ENCODE assay signal across 20 mouse cellular contexts in the genomic region with DNA sequence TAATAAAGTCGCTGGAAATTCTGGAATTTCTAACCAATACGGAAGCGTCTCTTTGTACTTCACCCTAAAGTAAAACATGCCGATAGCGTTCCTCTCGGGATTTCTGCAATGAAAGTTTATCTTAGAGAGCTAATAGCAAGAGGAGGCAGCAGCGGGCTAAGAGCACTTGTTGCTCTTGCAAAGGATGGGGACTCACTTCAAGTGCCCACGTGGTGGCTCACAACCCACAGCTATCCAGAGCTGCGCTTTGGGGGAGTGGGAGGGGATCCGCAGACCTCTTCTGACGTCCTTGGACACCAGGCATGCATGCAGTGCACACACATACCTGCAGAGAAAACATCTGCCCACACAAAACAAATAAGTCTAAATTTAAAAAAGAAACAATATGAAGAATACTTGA. TPM values are rescaled to one million over a fixed set of nuclear protein-coding genes. Genes with fewer than 3 reads are reported as not detected.
DNase-seq lines count a peak whose midpoint lies in the region; ATAC-seq and TF ChIP-seq lines count a peak whose summit lies in the region.
"Had no signal": no experiment of that assay in that cellular context is flagged by ENCODE, and none has a peak within 500 bp of the region (broad histone marks: within the 10 kb centered on the region; RNA-seq: fewer than 3 reads in every experiment).

No protein-coding gene starts in this region.

- WGBS in heart, postnatal 0 days = 34% methylated on average over 11 of the region's 11 CpGs
- 33% methylated on average over 11 of the region's 11 CpGs for WGBS in limb, embryonic 13.5 days
- 30% methylated on average over 11 of the region's 11 CpGs for WGBS in stomach, postnatal 0 days
- 57% methylated on average over 11 of the region's 11 CpGs for WGBS in kidney, embryonic 15.5 days

- H3K9ac ChIP-seq in heart, postnatal 0 days (replicated peaks; ENCODE audit: low read depth, low read length) = no peak overlapping the region
- no peak overlapping the region for H3K9ac ChIP-seq in limb, embryonic 13.5 days
- H3K9ac ChIP-seq in stomach, postnatal 0 days (ENCODE audit: low read length) = no peak overlapping the region
- H3K9ac ChIP-seq in kidney, embryonic 15.5 days = no peak overlapping the region
- H3K9ac ChIP-seq: forebrain, embryonic 12.5 days had no signal

- peak overlapping the region; percentile 24 for H3K4me2 ChIP-seq in heart, postnatal 0 days (ENCODE audit: low read depth, low read length)
- peak overlapping the region; percentile 39 for H3K4me2 ChIP-seq in limb, embryonic 13.5 days (replicated peaks)
- peak overlapping the region; percentile 32; the same call in 1 of the 2 replicates for H3K4me2 ChIP-seq in stomach, postnatal 0 days (replicated peaks; ENCODE audit: low read depth)
- no peak overlapping the region for H3K4me2 ChIP-seq in kidney, embryonic 15.5 days
- H3K4me2 ChIP-seq: forebrain, embryonic 12.5 days had no signal

- no peak for TF ChIP-seq CTCF in heart, postnatal 0 days (IDR thresholded peaks at IDR 0.05; ENCODE audit: low read depth)
- TF ChIP-seq CTCF in stomach, postnatal 0 days (IDR thresholded peaks at IDR 0.05; ENCODE audit: low read depth) = peak; percentile 13; the same call in 1 of the 2 replicates

- TF ChIP-seq EP300 in heart, postnatal 0 days (IDR thresholded peaks at IDR 0.05; ENCODE audit: low read depth) = no peak
- no peak for TF ChIP-seq EP300 in stomach, postnatal 0 days (optimal IDR thresholded peaks at IDR 0.05)

- no peak for DNase-seq in heart, postnatal 0 days (ENCODE audit: low spot score)
- no peak for DNase-seq in heart, postnatal 14 days
- peak; percentile 41 for DNase-seq in lung, postnatal 10 days
- no peak for DNase-seq in stomach, postnatal 0 days (ENCODE audit: low spot score)
- no peak for DNase-seq in gastrocnemius, postnatal 4 days (ENCODE audit: low spot score in 2 of 2)
- DNase-seq: cerebellum, postnatal 10 days; gastrocnemius, postnatal 14 days; kidney, postnatal 14 days; spleen, adult 18-20 months; thymus, postnatal 14 days had no signal

- H3K27ac ChIP-seq in heart, postnatal 0 days (ENCODE audit: low read depth) = no peak overlapping the region
- no peak overlapping the region for H3K27ac ChIP-seq in limb, embryonic 13.5 days
- no peak overlapping the region for H3K27ac ChIP-seq in stomach, postnatal 0 days (replicated peaks)
- H3K27ac ChIP-seq in kidney, embryonic 15.5 days = no peak overlapping the region
- H3K27ac ChIP-seq: forebrain, embryonic 12.5 days; midbrain, embryonic 10.5 days had no signal

- H3K4me3 ChIP-seq in heart, postnatal 0 days (ENCODE audit: low read depth, low read length) = no peak overlapping the region
- H3K4me3 ChIP-seq in limb, embryonic 13.5 days = peak overlapping the region; percentile 12
- H3K4me3 ChIP-seq in stomach, postnatal 0 days (ENCODE audit: low read depth, low read length) = peak overlapping the region; percentile 1; the same call in 1 of the 2 replicates
- no peak overlapping the region for H3K4me3 ChIP-seq in kidney, embryonic 15.5 days (replicated peaks)
- H3K4me3 ChIP-seq: forebrain, embryonic 12.5 days; midbrain, embryonic 10.5 days had no signal

- no peaks in the 10 kb centered on the region for H3K9me3 ChIP-seq in heart, postnatal 0 days (replicated peaks; ENCODE audit: control insufficient read depth, low read length)
- H3K9me3 ChIP-seq in limb, embryonic 13.5 days = no peaks in the 10 kb centered on the region
- no peaks in the 10 kb centered on the region for H3K9me3 ChIP-seq in stomach, postnatal 0 days (ENCODE audit: control insufficient read depth, low read length)
- H3K9me3 ChIP-seq in kidney, embryonic 15.5 days (replicated peaks) = no peaks in the 10 kb centered on the region
- H3K9me3 ChIP-seq: forebrain, embryonic 12.5 days; G1E; midbrain, embryonic 10.5 days had no signal

- intact Hi-C loops in heart, postnatal 14 days (cut with DNase I) = no loop called here

- no peaks in the 10 kb centered on the region for H3K27me3 ChIP-seq in heart, postnatal 0 days (ENCODE audit: control insufficient read depth, insufficient read depth, low read length)
- H3K27me3 ChIP-seq in limb, embryonic 13.5 days = no peaks in the 10 kb centered on the region
- no peaks in the 10 kb centered on the region for H3K27me3 ChIP-seq in stomach, postnatal 0 days (ENCODE audit: control insufficient read depth, insufficient read depth, low read length)
- no peaks in the 10 kb centered on the region for H3K27me3 ChIP-seq in kidney, embryonic 15.5 days
- H3K27me3 ChIP-seq: forebrain, embryonic 12.5 days had no signal

- H3K4me1 ChIP-seq in heart, postnatal 0 days (ENCODE audit: control insufficient read depth, insufficient read depth) = no peaks in the 10 kb centered on the region
- no peaks in the 10 kb centered on the region for H3K4me1 ChIP-seq in limb, embryonic 13.5 days
- no peaks in the 10 kb centered on the region for H3K4me1 ChIP-seq in stomach, postnatal 0 days (replicated peaks; ENCODE audit: control insufficient read depth, insufficient read depth)
- H3K4me1 ChIP-seq in kidney, embryonic 15.5 days = peaks cover 15% of the 10 kb centered on the region
- H3K4me1 ChIP-seq: forebrain, embryonic 12.5 days; midbrain, embryonic 10.5 days had no signal

- no peak for ATAC-seq in heart, postnatal 0 days (ENCODE audit: insufficient read depth, low read depth)
- no peak for ATAC-seq in limb, embryonic 13.5 days (ENCODE audit: low FRiP score, low read depth)
- ATAC-seq in stomach, postnatal 0 days (ENCODE audit: low FRiP score, low TSS enrichment) = no peak
- no peak for ATAC-seq in kidney, embryonic 15.5 days (replicated peaks; ENCODE audit: low FRiP score)
- ATAC-seq: inflammation-experienced regulatory T-cells, adult 6 months had no signal

- no peaks in the 10 kb centered on the region for H3K36me3 ChIP-seq in heart, postnatal 0 days (replicated peaks; ENCODE audit: control insufficient read depth, insufficient read depth, low read length)
- H3K36me3 ChIP-seq in limb, embryonic 13.5 days = no peaks in the 10 kb centered on the region
- no peaks in the 10 kb centered on the region for H3K36me3 ChIP-seq in stomach, postnatal 0 days (ENCODE audit: control insufficient read depth, insufficient read depth, low read length)
- H3K36me3 ChIP-seq in kidney, embryonic 15.5 days = no peaks in the 10 kb centered on the region
- H3K36me3 ChIP-seq: forebrain, embryonic 12.5 days; G1E; midbrain, embryonic 10.5 days had no signal

RNA-seq across cellular contexts. Expression of a gene that starts 2.6 kb away (rescaled TPM):
- not detected in 2 replicates for total RNA-seq in heart, postnatal 0 days (2014; rRNA removed; ENCODE audit: low replicate concordance)
- not detected in 2 replicates for polyA plus RNA-seq in heart, postnatal 0 days (2015; fragmentation: Nextera tagmentation; extraction: Ambion mirVana)
- not detected for total RNA-seq in heart, postnatal 14 days (2021)
- polyA plus RNA-seq in limb, embryonic 13.5 days (2015; fragmentation: Nextera tagmentation; extraction: Ambion mirVana) = not detected in 2 replicates
- polyA plus RNA-seq in stomach, postnatal 0 days (2015; fragmentation: Nextera tagmentation; extraction: Ambion mirVana) = not detected in 2 replicates
- not detected for total RNA-seq in gastrocnemius, postnatal 4 days (2021)
- polyA plus RNA-seq in kidney, embryonic 15.5 days (2015; fragmentation: Nextera tagmentation; extraction: Ambion mirVana) = not detected in 2 replicates
- total RNA-seq: gastrocnemius, postnatal 14 days; hematopoietic stem cell, adult 5-6 weeks; left cerebral cortex, adult 8-10 months; liver, adult 2 months had no signal
- polyA plus RNA-seq: forebrain, embryonic 12.5 days; G1E; inflammation-experienced regulatory T-cells, adult 6 months; liver, adult 2 months; midbrain, embryonic 10.5 days; neural tube, embryonic 11.5 days had no signal

RNA-seq across cellular contexts. Expression of a gene that starts 11.6 kb away (rescaled TPM):
- 34.4 and 50.7 TPM in 2 replicates for total RNA-seq in heart, postnatal 0 days (2014; rRNA removed; ENCODE audit: low replicate concordance)
- polyA plus RNA-seq in heart, postnatal 0 days (2015; fragmentation: Nextera tagmentation; extraction: Ambion mirVana) = 31.1 and 33.6 TPM in 2 replicates
- total RNA-seq in heart, postnatal 14 days (2021) = 10 to 100 TPM; 28.0 to 28.8 TPM
- polyA plus RNA-seq in limb, embryonic 13.5 days (2015; fragmentation: Nextera tagmentation; extraction: Ambion mirVana) = 72.5 and 89.3 TPM in 2 replicates
- 36.9 and 38.2 TPM in 2 replicates for polyA plus RNA-seq in stomach, postnatal 0 days (2015; fragmentation: Nextera tagmentation; extraction: Ambion mirVana)
- 10 to 100 TPM; 29.6 to 33.2 TPM for total RNA-seq in gastrocnemius, postnatal 4 days (2021)
- 68.6 and 71.1 TPM in 2 replicates for polyA plus RNA-seq in kidney, embryonic 15.5 days (2015; fragmentation: Nextera tagmentation; extraction: Ambion mirVana)

RNA-seq across cellular contexts. Expression of a gene that starts 46.3 kb away (rescaled TPM):
- total RNA-seq in heart, postnatal 0 days (2014; rRNA removed; ENCODE audit: low replicate concordance) = 37.1 and 40.6 TPM in 2 replicates
- polyA plus RNA-seq in heart, postnatal 0 days (2015; fragmentation: Nextera tagmentation; extraction: Ambion mirVana) = 54.7 and 61.6 TPM in 2 replicates
- 10 to 100 TPM; 93.0 to 99.3 TPM for total RNA-seq in heart, postnatal 14 days (2021)
- polyA plus RNA-seq in limb, embryonic 13.5 days (2015; fragmentation: Nextera tagmentation; extraction: Ambion mirVana) = 30.2 and 32.0 TPM in 2 replicates
- polyA plus RNA-seq in stomach, postnatal 0 days (2015; fragmentation: Nextera tagmentation; extraction: Ambion mirVana) = 48.9 and 54.0 TPM in 2 replicates
- 10 to 100 TPM; 47.6 to 56.3 TPM for total RNA-seq in gastrocnemius, postnatal 4 days (2021)
- 70.6 and 78.0 TPM in 2 replicates for polyA plus RNA-seq in kidney, embryonic 15.5 days (2015; fragmentation: Nextera tagmentation; extraction: Ambion mirVana)

RNA-seq across cellular contexts. Expression of a gene that starts 56.8 kb away (rescaled TPM):
- total RNA-seq in heart, postnatal 0 days (2014; rRNA removed; ENCODE audit: low replicate concordance) = 0.15 and 0.73 TPM in 2 replicates
- 0.49 and 1.4 TPM in 2 replicates for polyA plus RNA-seq in heart, postnatal 0 days (2015; fragmentation: Nextera tagmentation; extraction: Ambion mirVana)
- 1 to 10 TPM; 8.6 to 9.2 TPM for total RNA-seq in heart, postnatal 14 days (2021)
- polyA plus RNA-seq in limb, embryonic 13.5 days (2015; fragmentation: Nextera tagmentation; extraction: Ambion mirVana) = 0.11 TPM in 1 of 2 replicates, not detected in the other
- polyA plus RNA-seq in stomach, postnatal 0 days (2015; fragmentation: Nextera tagmentation; extraction: Ambion mirVana) = 0.10 and 0.29 TPM in 2 replicates
- 1 to 10 TPM; 3.8 to 4.6 TPM for total RNA-seq in gastrocnemius, postnatal 4 days (2021)
- polyA plus RNA-seq in kidney, embryonic 15.5 days (2015; fragmentation: Nextera tagmentation; extraction: Ambion mirVana) = not detected in 2 replicates
- total RNA-seq: hematopoietic stem cell, adult 5-6 weeks; liver, adult 2 months had no signal
- polyA plus RNA-seq: forebrain, embryonic 12.5 days; G1E; liver, adult 2 months; midbrain, embryonic 10.5 days; neural tube, embryonic 11.5 days had no signal

Comparison
In these comparisons a context has a peak if more than half of its experiments do, and no peak if none do; other contexts are left out.
1. H3K4me3 ChIP-seq: peak in limb, embryonic 13.5 days (single experiment) and stomach, postnatal 0 days (single experiment); none in heart, postnatal 0 days (single experiment) and kidney, embryonic 15.5 days (single experiment).